Mouse (Mus musculus) forebrain, postnatal 0 days (tissue): ENCODE measurements around the gene Ccr8. TPM values are rescaled to one million over a fixed set of nuclear protein-coding genes. Genes with fewer than 3 reads are reported as not detected.

Experiments used
- ATAC-seq: fragments of 200-750 bp; cut with Nextera tagmentation; 2 replicates; pipeline ENCODE4 v1.8.0; 2017; ENCODE audit warnings: mild to moderate bottlenecking, moderate library complexity
- DNase-seq: peaks from one replicate; pipeline ENCODE4 v3.0.0-alpha.2; 2015
- H3K27ac ChIP-seq: fragments of 300-500 bp; sonication (generic); 2 replicates; pipeline ENCODE4 v1.5.1; 2014; ENCODE audit warnings: low read depth, mild to moderate bottlenecking, antibody characterized with exemption, low read length, moderate library complexity, mixed read lengths
- H3K27me3 ChIP-seq: fragments of 300-500 bp; sonication (generic); 2 replicates; pipeline ENCODE4 v1.6.1; 2014; ENCODE audit warnings: mild to moderate bottlenecking, low read length, mixed read lengths; ENCODE audit not compliant: insufficient read depth
- H3K36me3 ChIP-seq: fragments of 300-500 bp; sonication (generic); 2 replicates; pipeline ENCODE4 v1.6.1; 2014; ENCODE audit warnings: mild to moderate bottlenecking, moderate library complexity; ENCODE audit not compliant: insufficient read depth
- H3K4me1 ChIP-seq: fragments of 300-500 bp; sonication (generic); 2 replicates; pipeline ENCODE4 v1.6.1; 2014; ENCODE audit warnings: antibody characterized with exemption; ENCODE audit not compliant: insufficient read depth
- H3K4me2 ChIP-seq: fragments of 300-500 bp; sonication (generic); 2 replicates; pipeline ENCODE4 v1.6.1; 2014; ENCODE audit warnings: low read depth, mild to moderate bottlenecking, moderate library complexity
- H3K4me3 ChIP-seq: fragments of 300-500 bp; sonication (generic); 2 replicates; pipeline ENCODE4 v1.5.1; 2014; ENCODE audit warnings: low read depth, low read length, mixed read lengths
- H3K9ac ChIP-seq: fragments of 300-500 bp; sonication (generic); 2 replicates; pipeline ENCODE4 v1.6.1; 2014; ENCODE audit warnings: mild to moderate bottlenecking
- H3K9me3 ChIP-seq: fragments of 300-500 bp; sonication (generic); 2 replicates; pipeline ENCODE4 v1.6.1; 2016; ENCODE audit warnings: low read length
- CTCF ChIP-seq: sonication (generic); IDR thresholded peaks from 2 replicates; pipeline ENCODE4 v1.5.1; 2016; ENCODE audit warnings: antibody characterized with exemption, control low read depth, low read depth
- WGBS: fragments of 180-500 bp; shearing (Covaris S2); extraction: QIAGEN DNeasy Blood & Tissue Kit; methylation state at CpG from one replicate; pipeline ENCODE4 v1.1.7; 2014; 5-methylcytosine and 5-hydroxymethylcytosine counted together
- polyA plus RNA-seq: library from polyadenylated mRNA; unstranded; fragments of >200 nt; fragmentation: Nextera tagmentation; extraction: Ambion mirVana; gene quantifications from 2 replicates; pipeline ENCODE4 v1.2.1, GENCODE M21; 2015
- total RNA-seq: library from RNA; depleted of rRNA; stranded (reverse); fragments of >200 nt; gene quantifications from 2 replicates; pipeline ENCODE4 v1.2.3, GENCODE M21; 2014; rRNA removed

Ccr8 gene
- total RNA-seq (not detected in 2 replicates), polyA plus RNA-seq (not detected in 2 replicates)

GRCm38 (mm10) chr9:120091696-120092238 lies at the start of gene Ccr8:
Gene Ccr8, plus strand, starts transcription at chr9:120092114.
- Histone ChIP-seq H3K4me2 (no peak within 1 kb of the TSS), H3K4me1 (no peaks in the 10 kb centered on the region), H3K36me3 (no peaks in the 10 kb centered on the region), H3K27me3 (no peaks in the 10 kb centered on the region), H3K4me3 (no peak within 1 kb of the TSS), H3K9ac (no peak within 1 kb of the TSS), H3K9me3 (no peaks in the 10 kb centered on the region), H3K27ac (no peak within 1 kb of the TSS)
- no peak for ATAC-seq
- no peak for TF ChIP-seq CTCF
- 77% methylated on average over 5 of the region's 5 CpGs for WGBS
- no peak for DNase-seq

- TF ChIP-seq CTCF = no peak
Observed at GRCm38 (mm10) chr9:120043115-120043514, 48.8 kb upstream of the Ccr8 start.

GRCm38 (mm10) chr9:120048495-120048894 lies 43.4 kb upstream of the Ccr8 start:
- no peak overlapping the region for H3K27ac ChIP-seq

More at GRCm38 (mm10) chr9:120043115-120043514, 48.8 kb upstream of the Ccr8 start:
- Histone ChIP-seq H3K4me3 (no peak overlapping the region), H3K4me2 (no peak overlapping the region), H3K9ac (no peak overlapping the region), H3K4me1 (no peaks in the 10 kb centered on the region), H3K36me3 (no peaks in the 10 kb centered on the region), H3K27me3 (no peaks in the 10 kb centered on the region), H3K27ac (no peak overlapping the region), H3K9me3 (no peaks in the 10 kb centered on the region)
- DNase-seq (no peak), ATAC-seq (no peak)
- WGBS = 81% methylated on average over 7 of the region's 7 CpGs

GRCm38 (mm10) chr9:120049407-120049806 lies 42.5 kb upstream of the Ccr8 start:
- Histone ChIP-seq H3K36me3 (no peaks in the 10 kb centered on the region), H3K4me2 (no peak overlapping the region), H3K27me3 (no peaks in the 10 kb centered on the region), H3K27ac (no peak overlapping the region), H3K9ac (no peak overlapping the region), H3K4me3 (no peak overlapping the region), H3K9me3 (no peaks in the 10 kb centered on the region), H3K4me1 (no peaks in the 10 kb centered on the region)
- WGBS = 71% methylated on average over 3 of the region's 3 CpGs
- ATAC-seq (no peak), DNase-seq (no peak)
- no peak for TF ChIP-seq CTCF

More at GRCm38 (mm10) chr9:120048495-120048894, 43.4 kb upstream of the Ccr8 start:
- no peak for TF ChIP-seq CTCF
- Histone ChIP-seq H3K4me2 (no peak overlapping the region), H3K36me3 (no peaks in the 10 kb centered on the region), H3K4me3 (no peak overlapping the region), H3K9ac (no peak overlapping the region), H3K4me1 (no peaks in the 10 kb centered on the region), H3K27me3 (no peaks in the 10 kb centered on the region), H3K9me3 (no peaks in the 10 kb centered on the region)
- ATAC-seq (no peak), DNase-seq (no peak)
- WGBS = 56% methylated on average over 6 of the region's 6 CpGs

- TF ChIP-seq CTCF = no peak; the same call in 1 of the 2 replicates
- no peak overlapping the region for H3K4me2 ChIP-seq
- no peak for DNase-seq
- no peaks in the 10 kb centered on the region for H3K9me3 ChIP-seq
- ATAC-seq = no peak
- no peak overlapping the region for H3K4me3 ChIP-seq
- no peaks in the 10 kb centered on the region for H3K4me1 ChIP-seq
- no peak overlapping the region for H3K9ac ChIP-seq
- no peaks in the 10 kb centered on the region for H3K36me3 ChIP-seq
- no peaks in the 10 kb centered on the region for H3K27me3 ChIP-seq
- WGBS = 37% methylated on average over 8 of the region's 8 CpGs
- no peak overlapping the region for H3K27ac ChIP-seq
Observed at GRCm38 (mm10) chr9:120054545-120055277, 37.2 kb upstream of the Ccr8 start.

- no peak overlapping the region for H3K4me2 ChIP-seq
- no peak overlapping the region for H3K27ac ChIP-seq
- no peaks in the 10 kb centered on the region for H3K4me1 ChIP-seq
- 78% methylated on average over 9 of the region's 9 CpGs for WGBS
- DNase-seq = no peak
- no peak overlapping the region for H3K9ac ChIP-seq
- H3K36me3 ChIP-seq = no peaks in the 10 kb centered on the region
- H3K27me3 ChIP-seq = no peaks in the 10 kb centered on the region
- no peak for ATAC-seq
- no peaks in the 10 kb centered on the region for H3K9me3 ChIP-seq
- TF ChIP-seq CTCF = no peak
- H3K4me3 ChIP-seq = no peak overlapping the region
Observed at GRCm38 (mm10) chr9:120056201-120056600, 35.7 kb upstream of the Ccr8 start.

GRCm38 (mm10) chr9:120058730-120059129 lies 33.2 kb upstream of the Ccr8 start:
- H3K27ac ChIP-seq = no peak overlapping the region
- H3K27me3 ChIP-seq = no peaks in the 10 kb centered on the region
- H3K4me1 ChIP-seq = no peaks in the 10 kb centered on the region
- H3K36me3 ChIP-seq = no peaks in the 10 kb centered on the region
- no peak for TF ChIP-seq CTCF
- no peak overlapping the region for H3K9ac ChIP-seq
- DNase-seq (no peak), ATAC-seq (no peak)
- H3K9me3 ChIP-seq = no peaks in the 10 kb centered on the region
- no peak overlapping the region for H3K4me2 ChIP-seq
- WGBS = 75% methylated on average over 3 of the region's 3 CpGs
- no peak overlapping the region for H3K4me3 ChIP-seq
